Mouse (Mus musculus): ENCODE data around the gene Clba1.

The Clba1 gene

DNA sequence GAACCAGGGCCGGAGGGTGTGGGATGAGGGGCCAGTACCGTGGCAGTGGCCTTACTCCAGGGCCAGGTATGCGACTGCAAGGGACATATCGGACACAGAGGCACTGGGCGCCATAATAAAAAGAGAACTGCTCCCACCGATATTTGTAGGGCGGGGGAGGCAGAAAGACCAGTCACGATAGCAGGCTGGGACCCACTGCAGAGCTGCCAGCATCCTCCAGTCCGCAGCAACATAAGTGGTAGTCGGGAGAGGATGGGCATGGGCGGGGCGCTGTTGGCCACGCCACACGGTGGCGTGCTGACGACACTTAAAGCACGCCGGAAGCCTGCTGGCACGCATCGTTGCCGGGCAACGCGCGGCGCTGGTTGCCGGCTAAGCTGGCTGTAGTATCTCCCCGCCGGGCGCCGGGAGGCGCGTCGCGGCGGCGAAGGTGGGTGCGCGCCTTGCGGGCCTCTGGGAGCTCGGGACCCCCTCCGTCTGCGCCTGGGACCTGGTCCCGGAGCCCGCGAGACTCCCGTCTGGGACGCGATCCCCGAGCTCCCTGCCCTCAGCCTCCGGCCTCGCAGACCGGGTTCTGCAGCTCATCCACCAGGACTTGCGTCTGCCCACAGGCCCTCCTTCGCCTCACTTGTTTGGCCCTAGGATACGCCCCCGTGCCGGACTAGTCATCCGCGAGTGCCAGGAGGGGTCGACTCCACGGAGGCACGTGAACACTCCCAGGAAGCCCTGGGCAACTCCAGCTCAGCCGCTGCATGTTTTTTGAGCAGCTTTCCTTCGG, at the start of gene Clba1:
Gene Clba1 (plus strand): TSS at position 351 of the 778 bp plus-strand sequence.
- peak; percentile 76 for DNase-seq (ENCODE audit: low spot score)

- no peak for DNase-seq (ENCODE audit: low spot score)
Observed at GRCm38 (mm10) chr12:112759471-112759870, 49.3 kb upstream of the Clba1 start.

GRCm38 (mm10) chr12:112760154-112760926, 48.4 kb upstream of the Clba1 start, which contains the start of gene Pld4:
Gene Pld4 (plus strand): TSS chr12:112760655.
- no peak for DNase-seq (ENCODE audit: low spot score)

DNA sequence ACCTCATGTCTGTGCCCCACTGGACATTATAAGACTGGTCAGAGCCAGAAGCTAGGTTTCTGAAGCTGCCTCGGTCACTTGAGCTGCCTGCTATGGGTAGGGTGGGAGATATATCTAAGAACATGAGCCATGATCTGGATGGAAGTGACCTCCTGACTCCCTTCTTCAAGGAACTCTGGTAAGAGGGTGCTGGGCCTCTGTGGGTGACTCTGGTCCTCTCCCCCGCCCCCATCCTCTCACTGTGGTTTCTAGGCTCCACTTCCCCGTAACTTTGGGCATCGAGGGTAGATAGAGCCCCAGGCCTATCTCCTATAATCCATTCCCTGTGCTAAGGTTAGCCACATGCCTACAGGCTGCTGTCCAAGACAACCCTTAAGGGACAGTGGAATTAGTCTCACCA, 47.3 kb upstream of the Clba1 start:
- no peak for DNase-seq (ENCODE audit: low spot score)

GRCm38 (mm10) chr12:112762018-112762417, 46.7 kb upstream of the Clba1 start:
- peak; percentile 21 for DNase-seq (ENCODE audit: low spot score)

DNA sequence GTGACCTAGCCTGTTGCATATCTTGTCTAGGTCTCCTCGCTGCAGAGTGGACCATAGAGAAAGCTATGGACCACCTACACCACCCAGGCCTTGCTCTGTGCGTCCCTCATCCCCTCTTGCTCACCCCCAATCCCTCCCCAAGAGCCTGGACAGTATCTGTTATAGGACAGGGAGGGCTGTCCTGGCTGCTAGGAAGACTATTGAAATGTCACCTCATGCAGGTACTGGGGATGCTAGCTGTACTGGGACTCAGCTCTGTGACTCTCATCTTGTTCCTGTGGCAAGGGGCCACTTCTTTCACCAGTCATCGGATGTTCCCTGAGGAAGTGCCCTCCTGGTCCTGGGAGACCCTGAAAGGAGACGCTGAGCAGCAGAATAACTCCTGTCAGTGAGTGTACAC, 45.6 kb upstream of the Clba1 start:
- no peak for DNase-seq (ENCODE audit: low spot score)

GRCm38 (mm10) chr12:112764141-112764540, 44.6 kb upstream of the Clba1 start:
- DNase-seq (ENCODE audit: low spot score): no peak

DNA sequence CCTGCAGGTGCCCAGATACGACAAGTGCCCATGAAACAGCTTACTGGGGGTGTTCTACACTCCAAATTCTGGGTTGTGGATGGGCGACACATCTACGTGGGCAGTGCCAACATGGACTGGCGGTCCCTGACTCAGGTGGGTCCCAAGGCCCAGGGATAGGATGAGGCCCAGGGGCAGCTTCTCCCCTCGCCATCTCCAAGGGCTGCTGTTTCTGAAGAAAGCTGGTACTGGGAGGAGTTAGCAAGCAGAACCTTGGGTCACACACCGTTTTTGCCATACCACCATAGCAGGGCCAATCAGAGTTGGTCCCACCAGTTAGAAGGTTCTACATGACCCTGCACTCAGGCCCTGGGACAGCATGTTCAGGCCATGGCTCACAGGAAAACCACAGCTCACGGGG, 43.7 kb upstream of the Clba1 start:
- DNase-seq (ENCODE audit: low spot score): no peak

DNA sequence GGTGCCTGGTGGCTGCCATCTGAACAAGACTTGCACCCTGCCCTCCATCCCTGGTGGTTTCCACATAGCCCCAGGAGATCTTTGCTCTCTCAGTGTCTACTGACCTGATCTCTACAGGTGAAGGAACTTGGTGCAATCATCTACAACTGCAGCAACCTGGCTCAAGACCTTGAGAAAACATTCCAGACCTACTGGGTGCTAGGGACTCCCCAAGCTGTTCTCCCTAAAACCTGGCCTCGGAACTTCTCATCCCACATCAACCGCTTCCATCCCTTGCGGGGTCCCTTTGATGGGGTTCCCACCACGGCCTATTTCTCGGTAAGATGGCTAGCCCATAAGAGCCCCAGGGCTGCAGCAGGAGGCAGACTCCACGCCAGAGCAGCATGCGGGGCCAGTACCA, 42.2 kb upstream of the Clba1 start:
- no peak for DNase-seq (ENCODE audit: low spot score)

DNA sequence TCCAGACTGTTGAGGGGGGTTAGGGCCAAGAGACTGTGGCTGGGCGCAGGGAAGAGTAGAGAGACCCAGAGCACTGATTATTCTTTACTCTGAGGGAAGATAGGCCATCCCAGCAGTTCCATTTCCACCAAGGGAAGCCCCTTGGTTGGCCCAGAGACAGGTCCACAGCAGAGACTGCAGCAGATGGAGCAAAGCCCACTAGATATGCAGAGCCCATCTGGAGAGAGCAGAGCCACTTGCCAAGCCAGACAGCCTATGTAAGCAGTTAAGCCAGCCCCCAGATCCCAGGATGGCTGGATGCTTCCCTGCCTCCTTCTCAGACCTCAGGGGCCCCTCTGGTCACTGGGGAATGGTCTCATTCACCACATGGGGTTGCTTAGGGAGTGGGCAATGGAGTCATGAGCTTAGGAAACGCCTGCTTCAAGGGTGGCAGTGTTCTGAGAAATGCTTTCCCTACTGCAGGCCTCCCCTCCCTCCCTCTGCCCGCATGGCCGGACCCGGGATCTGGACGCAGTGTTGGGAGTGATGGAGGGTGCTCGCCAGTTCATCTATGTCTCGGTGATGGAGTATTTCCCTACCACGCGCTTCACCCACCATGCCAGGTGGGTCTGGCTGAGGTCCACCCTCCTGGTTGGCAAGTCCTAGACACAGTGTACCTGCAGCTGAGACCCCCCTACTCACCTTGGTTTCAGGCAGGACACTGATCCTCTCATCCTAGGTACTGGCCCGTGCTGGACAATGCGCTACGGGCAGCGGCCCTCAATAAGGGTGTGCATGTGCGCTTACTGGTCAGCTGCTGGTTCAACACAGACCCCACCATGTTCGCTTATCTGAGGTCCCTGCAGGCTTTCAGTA, 41.5 kb upstream of the Clba1 start:
- DNase-seq (ENCODE audit: low spot score): no peak

DNA sequence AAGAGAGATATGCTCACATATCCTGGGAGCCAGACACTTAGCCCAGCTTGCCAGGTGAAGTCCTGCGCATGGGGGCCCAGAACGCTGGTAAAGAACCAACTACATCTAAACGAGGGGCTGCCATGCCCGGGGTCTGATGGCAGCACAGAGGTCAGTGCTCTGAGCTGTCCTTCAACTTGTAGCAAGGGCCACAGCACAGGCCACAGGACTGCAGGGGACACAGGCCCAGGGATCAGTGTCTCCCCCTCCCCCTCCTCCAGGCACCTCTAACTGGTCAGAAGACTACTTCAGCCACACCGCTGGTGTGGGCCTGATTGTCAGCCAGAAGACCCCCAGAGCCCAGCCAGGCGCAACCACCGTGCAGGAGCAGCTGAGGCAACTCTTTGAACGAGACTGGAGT, 40.6 kb upstream of the Clba1 start:
- DNase-seq (ENCODE audit: low spot score): no peak

- no peak for DNase-seq (ENCODE audit: low spot score)
Observed at GRCm38 (mm10) chr12:112769031-112769430, 39.7 kb upstream of the Clba1 start.

DNA sequence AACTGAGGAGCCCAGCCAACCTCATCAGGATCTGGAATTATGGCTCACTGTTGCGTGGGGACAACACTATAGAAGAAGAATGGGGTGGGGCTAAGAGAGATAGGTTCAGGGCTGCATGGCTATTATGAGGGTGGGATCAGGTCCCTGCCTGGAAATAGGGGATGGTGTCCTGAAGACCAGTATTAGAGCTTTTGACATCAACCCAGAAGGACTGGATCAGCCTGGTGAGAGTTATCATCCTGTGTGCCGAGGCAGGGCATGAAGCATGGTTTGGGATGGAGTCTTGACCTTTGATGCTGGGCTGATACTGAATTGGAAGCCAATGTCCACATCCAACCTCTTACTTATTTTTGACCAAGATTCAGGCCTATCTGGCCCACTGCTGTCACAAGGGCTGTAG, 39.0 kb upstream of the Clba1 start:
- no peak for DNase-seq (ENCODE audit: low spot score)

DNA sequence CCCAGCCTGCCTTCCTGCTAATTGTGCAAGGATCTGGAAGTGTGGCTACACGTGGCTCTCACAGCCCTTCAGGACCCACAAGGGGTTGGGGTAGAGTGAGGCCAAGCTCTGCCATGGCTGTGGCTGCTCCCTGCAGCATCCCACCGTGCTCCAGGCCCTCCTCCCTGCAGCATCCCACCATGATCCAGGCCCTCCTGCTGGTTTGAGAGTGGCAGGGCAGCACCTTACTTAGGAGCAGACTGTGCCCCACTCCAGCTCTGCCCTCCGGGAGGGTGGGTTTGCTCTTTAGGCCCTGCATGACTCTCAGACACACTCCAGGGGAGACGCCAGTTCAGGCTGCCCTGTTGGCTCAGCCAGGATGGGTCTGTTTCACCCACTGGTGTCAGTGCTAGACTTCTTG, 38.3 kb upstream of the Clba1 start:
- DNase-seq (ENCODE audit: low spot score): no peak

- DNase-seq (ENCODE audit: low spot score): no peak
Observed at GRCm38 (mm10) chr12:112772306-112772705, 36.4 kb upstream of the Clba1 start.

DNA sequence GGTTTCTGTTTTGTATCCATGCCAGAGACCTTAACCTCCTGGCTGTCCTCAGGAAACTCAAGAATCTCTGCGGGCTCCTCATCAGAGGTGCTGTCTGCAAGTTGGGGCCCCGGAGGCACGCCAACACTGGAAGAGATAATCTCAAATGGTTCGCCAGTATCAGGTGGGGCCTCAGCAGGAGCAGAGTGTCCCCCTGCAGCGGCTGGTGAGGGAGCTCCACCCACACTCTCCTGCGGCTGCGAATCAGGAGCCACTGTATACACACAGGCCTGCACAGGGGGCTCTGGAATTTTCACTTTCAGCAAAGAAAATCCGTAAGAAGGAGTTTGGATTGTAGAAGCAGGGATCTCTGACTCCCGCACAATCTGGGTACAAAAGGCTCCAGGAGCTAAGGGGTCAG, 35.4 kb upstream of the Clba1 start:
- DNase-seq (ENCODE audit: low spot score): no peak

- no peak for DNase-seq (ENCODE audit: low spot score)
Observed at GRCm38 (mm10) chr12:112774026-112774425, 34.7 kb upstream of the Clba1 start.

DNA sequence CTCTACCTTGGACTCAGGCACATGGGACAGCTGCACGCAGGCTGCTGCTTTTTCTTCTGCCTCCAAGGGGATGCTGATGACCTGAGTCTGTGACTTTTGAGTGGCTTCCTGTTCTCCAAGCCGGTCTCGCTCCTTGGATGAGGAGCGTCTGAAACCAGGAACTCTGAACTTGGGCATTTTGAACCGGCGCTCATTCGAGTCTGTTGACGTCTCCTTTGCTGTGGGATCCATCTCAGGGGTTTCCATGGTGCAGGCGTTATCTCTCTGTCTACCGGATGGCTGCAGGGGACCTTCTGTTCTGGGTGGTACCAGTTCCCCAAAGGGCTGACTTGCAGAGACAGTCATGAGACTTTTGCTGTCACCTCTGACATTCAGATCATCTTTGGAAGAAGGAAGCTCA, 34.3 kb upstream of the Clba1 start:
- DNase-seq (ENCODE audit: low spot score): no peak

DNA sequence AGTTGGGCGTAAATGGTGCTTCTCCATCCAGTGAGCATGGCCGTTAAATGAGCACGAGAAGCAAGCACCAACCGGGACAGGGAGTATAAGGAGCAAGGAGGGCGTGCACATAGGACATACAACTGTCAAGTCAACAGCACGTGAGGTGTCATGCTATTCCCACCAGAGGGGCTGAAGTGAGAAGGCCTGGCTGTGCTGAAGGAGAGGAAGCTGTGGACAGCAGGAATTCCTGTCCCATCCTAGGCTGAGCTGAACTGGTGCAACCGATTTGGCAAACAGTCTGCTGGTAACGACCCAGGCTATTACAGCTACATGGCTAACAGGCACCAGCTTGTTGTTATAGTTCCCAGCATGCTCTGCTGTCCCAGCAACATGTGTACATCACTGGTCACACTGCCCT, 17.7 kb upstream of the Clba1 start:
- no peak for DNase-seq (ENCODE audit: low spot score)

DNA sequence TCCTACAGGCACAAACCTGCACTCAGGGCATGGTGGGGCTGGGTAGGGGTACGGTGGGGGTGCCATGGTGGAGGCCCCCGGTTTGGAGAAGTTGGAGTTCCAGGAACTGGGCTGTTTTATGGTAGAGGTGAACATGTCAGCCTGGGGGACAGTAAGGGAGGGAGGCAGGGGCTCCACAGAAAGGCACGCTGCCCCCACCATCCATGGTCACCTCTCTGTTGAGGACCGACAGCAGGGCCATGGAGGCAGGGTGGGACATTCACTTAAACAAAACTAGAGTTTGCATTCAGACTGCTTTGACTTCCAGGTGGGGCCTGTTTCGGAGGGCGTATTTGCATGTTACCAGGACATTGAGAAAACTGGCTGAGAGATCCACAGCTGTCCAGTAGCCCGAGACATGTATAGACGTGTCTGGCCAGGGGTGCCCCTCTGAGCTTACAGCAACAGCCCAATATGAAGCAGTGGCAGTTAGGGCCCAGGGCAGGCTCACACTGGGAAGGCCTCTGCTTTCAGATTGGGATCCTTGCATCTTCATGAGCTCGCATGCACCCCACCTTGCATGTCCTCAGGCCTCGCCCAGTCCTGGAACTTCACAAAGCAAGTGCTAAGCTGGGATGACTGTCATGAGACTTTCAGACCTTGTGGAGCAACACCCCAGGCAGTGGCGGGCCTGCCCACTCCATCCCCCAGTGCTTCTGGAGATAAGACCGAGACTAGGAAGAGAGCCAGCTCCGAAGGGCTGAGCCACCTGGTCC, 15.0 kb upstream of the Clba1 start:
- no peak for DNase-seq (ENCODE audit: low spot score)

DNA sequence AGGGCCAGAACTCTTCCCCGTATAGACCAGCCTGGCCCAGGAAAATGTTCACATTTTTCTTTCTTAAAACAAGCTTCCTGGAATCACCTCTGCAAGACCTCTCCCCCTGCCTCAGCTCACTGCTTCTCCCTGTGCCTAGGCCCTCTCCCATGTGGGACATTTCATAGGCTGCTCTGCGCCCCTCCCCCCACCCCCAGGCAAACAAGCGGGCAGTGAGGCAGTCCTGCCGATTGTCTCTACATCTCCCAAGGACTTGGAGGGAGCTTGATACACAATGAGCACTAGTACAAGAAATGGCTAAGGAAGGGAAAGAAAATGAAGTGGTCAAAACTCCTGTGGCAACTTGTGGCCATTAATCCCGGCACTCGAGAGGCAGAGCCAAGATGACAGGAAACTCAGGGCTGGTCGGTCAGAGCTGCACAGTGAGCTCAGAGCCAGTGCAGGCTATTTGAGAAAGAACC, 14.4 kb upstream of the Clba1 start:
- DNase-seq (ENCODE audit: low spot score): no peak

DNA sequence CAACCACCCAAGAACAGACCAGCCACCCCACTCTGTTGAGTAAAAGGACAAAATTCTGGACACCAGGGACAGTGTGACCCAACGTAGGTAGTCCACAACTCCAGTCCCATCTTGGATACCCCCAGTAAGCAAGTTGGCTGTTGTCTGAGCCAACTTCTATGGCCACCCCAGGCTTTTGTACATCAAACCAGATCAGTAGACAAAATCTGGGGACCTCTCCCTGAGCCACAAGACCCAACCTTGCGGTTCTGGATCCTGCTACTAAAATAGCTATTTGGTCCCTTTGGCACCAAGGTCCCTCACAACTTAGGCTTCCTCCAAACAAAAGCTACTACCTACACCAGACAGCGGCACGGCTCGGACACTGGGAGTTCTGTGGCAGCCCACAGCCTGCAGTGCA, 13.7 kb upstream of the Clba1 start:
- DNase-seq (ENCODE audit: low spot score): no peak

Data from spleen, adult 12 weeks (tissue).